Mouse (Mus musculus): ENCODE data around the gene Elovl7. TPM values are rescaled to one million over a fixed set of nuclear protein-coding genes. Genes with fewer than 3 reads are reported as not detected.

Gene Elovl7
- polyA plus RNA-seq (2015; fragmentation: Nextera tagmentation; extraction: Ambion mirVana) = 0.88 and 3.8 TPM in 2 replicates

DNA sequence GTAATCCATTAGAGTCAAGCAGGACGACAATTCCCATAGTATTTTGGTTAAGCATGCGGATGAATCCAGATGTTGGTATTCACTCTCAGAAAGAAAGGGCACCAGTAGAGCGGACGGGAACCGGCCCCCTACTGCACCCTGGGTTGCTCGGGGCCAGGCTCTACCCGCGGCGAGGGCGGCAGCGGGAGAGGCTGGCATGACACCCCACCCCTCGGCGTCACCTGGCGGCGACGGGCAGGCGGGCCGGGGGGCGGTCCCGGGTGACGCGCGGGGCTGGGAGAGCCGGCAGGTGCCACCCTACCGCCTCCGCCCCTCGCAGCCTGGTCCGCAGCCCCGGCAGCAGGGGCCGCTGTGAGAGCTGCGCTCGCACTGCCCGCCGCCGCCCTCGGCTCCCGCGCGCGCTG is at the start of gene Elovl7:
Gene Elovl7, plus strand, starts transcription at position 324 of the 404 bp plus-strand sequence.

DNA sequence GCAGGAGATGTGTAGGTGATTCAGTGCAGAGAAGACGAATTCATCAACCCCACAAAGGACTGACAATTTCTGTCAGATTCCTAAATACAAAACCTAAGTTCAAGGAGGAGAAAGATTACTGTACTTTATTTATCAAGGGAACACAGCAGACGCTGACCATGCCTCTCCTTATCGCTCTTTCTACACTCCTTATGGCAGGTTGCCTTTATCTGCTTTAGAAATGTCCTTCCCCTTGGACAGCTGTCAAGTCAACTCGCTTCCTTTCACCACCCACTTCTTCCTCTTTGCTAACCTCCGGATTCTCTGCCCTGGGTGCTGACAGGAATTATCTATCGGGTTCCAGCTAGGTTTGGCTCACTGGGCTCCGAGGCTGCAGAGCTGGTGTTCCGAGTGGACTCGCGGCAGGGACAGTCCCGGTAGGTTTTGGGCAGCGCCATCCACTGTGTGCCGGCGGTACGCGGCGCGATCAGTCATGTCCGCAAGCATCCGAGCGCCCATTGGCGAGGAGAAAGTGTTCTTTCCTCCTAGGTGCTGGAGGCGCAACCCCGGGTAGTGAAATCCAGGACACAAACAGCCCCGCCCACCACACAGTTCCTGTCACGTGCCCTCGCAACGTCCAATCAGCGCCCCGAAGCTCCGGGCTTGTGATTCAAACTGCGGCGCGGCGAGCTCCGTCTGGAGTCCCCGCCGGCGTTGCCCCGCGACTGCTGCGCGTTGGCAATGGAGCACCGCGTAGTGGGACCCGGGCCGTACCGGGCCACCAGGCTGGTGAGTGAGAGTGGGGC is 101.7 kb downstream of the Elovl7 start, which contains the start of gene Depdc1b:
Gene Depdc1b, plus strand, starts transcription at position 631 of the 785 bp plus-strand sequence.

Other genes starting within 250 kb of the Elovl7 start
- 24.4 and 28.9 TPM in 2 replicates for gene Smim15, start 170.0 kb upstream of the Elovl7 start, polyA plus RNA-seq (2015; fragmentation: Nextera tagmentation; extraction: Ambion mirVana)
- gene Ndufaf2, start 55.8 kb upstream of the Elovl7 start, polyA plus RNA-seq (2015; fragmentation: Nextera tagmentation; extraction: Ambion mirVana) = 30.9 and 42.6 TPM in 2 replicates
- gene Ercc8, start 55.7 kb upstream of the Elovl7 start, polyA plus RNA-seq (2015; fragmentation: Nextera tagmentation; extraction: Ambion mirVana) = 5.5 and 6.3 TPM in 2 replicates
- gene Depdc1b, start 101.9 kb downstream of the Elovl7 start, polyA plus RNA-seq (2015; fragmentation: Nextera tagmentation; extraction: Ambion mirVana) = 1.4 and 2.3 TPM in 2 replicates
- gene Pde4d, start 235.5 kb downstream of the Elovl7 start, polyA plus RNA-seq (2015; fragmentation: Nextera tagmentation; extraction: Ambion mirVana) = 14.4 and 20.7 TPM in 2 replicates